Mouse (Mus musculus): ENCODE results near the gene Aebp2. TPM values are rescaled to one million over a fixed set of nuclear protein-coding genes. Genes with fewer than 3 reads are reported as not detected.

Aebp2 gene
- total RNA-seq, 2 experiments from 2014 or later: 61.0 to 63.3 TPM

GRCm38 (mm10) chr6:140701259-140701658 lies 78.8 kb downstream of the Aebp2 start:
- no peak for DNase-seq

GRCm38 (mm10) chr6:140705132-140705531 lies 82.7 kb downstream of the Aebp2 start:
- no peak for DNase-seq

GRCm38 (mm10) chr6:140706056-140706455 lies 83.6 kb downstream of the Aebp2 start:
- DNase-seq: no peak

GRCm38 (mm10) chr6:140708059-140708458 lies 85.6 kb downstream of the Aebp2 start:
- DNase-seq: no peak

GRCm38 (mm10) chr6:140709415-140710107 lies 87.1 kb downstream of the Aebp2 start:
- DNase-seq: no peak

- peak; percentile 54 to 57 for DNase-seq
Measured at GRCm38 (mm10) chr6:140712754-140713153, 90.3 kb downstream of the Aebp2 start.

GRCm38 (mm10) chr6:140714905-140715365 lies 92.5 kb downstream of the Aebp2 start:
- peak; percentile 67 to 70 for DNase-seq

GRCm38 (mm10) chr6:140722058-140722457 lies 99.6 kb downstream of the Aebp2 start:
- DNase-seq: no peak

Other genes starting within 250 kb of the Aebp2 start
- 100 to 1,000 TPM in 1 of 2 experiments, 10 to 100 TPM in 1; 98.9 to 118 TPM for gene Plekha5, start 198.6 kb upstream of the Aebp2 start, total RNA-seq (2021)
- gene Gm11077, start 106.6 kb downstream of the Aebp2 start, total RNA-seq (2021): not detected